Mouse (Mus musculus) right cerebral cortex, postnatal 25 days (tissue): ENCODE results near the gene Traip.

ENCODE experiments used
- DNase-seq: peaks from one replicate; pipeline ENCODE4 v3.0.0; 2022

The Traip gene

GRCm38 (mm10) chr9:107974491-107975171 lies 24.7 kb downstream of the Traip start:
- no peak for DNase-seq

GRCm38 (mm10) chr9:107975399-107976386 lies 25.8 kb downstream of the Traip start, which contains the start of gene Uba7:
TSS of gene Uba7 (plus strand) at chr9:107975505.
- DNase-seq, result no peak

GRCm38 (mm10) chr9:107978815-107979214 lies 28.9 kb downstream of the Traip start:
- no peak for DNase-seq

GRCm38 (mm10) chr9:107981684-107982605 lies 32.0 kb downstream of the Traip start:
- DNase-seq, result peak; percentile 48

- peak; percentile 42 for DNase-seq
Measured at GRCm38 (mm10) chr9:107982681-107983346, 32.9 kb downstream of the Traip start, which contains the start of gene Gm20661. TSS of gene Gm20661 (plus strand) at chr9:107983058.

- DNase-seq, result no peak
Measured at GRCm38 (mm10) chr9:107983421-107983890, 33.5 kb downstream of the Traip start.

- no peak for DNase-seq
Measured at GRCm38 (mm10) chr9:107984052-107984753, 34.3 kb downstream of the Traip start.

GRCm38 (mm10) chr9:107984754-107985055 lies 34.8 kb downstream of the Traip start:
- no peak for DNase-seq

- peak; percentile 79 for DNase-seq
Measured at GRCm38 (mm10) chr9:107985131-107986119, 35.5 kb downstream of the Traip start, which contains the start of gene Inka1. TSS of gene Inka1 (minus strand) at chr9:107985879.

- peak; percentile 67 for DNase-seq
Measured at GRCm38 (mm10) chr9:107986376-107986775, 36.4 kb downstream of the Traip start.

GRCm38 (mm10) chr9:107987950-107988349 lies 38.0 kb downstream of the Traip start:
- no peak for DNase-seq

GRCm38 (mm10) chr9:107992197-107992596 lies 42.3 kb downstream of the Traip start, which contains the start of gene Cdhr4:
TSS of gene Cdhr4 (plus strand) at chr9:107992497.
- no peak for DNase-seq

- DNase-seq, result no peak
Measured at GRCm38 (mm10) chr9:107993013-107993412, 43.1 kb downstream of the Traip start.

- DNase-seq, result no peak
Measured at GRCm38 (mm10) chr9:107994464-107994863, 44.5 kb downstream of the Traip start.

- no peak for DNase-seq
Measured at GRCm38 (mm10) chr9:107995513-107995912, 45.6 kb downstream of the Traip start.

- no peak for DNase-seq
Measured at GRCm38 (mm10) chr9:107996049-107996448, 46.1 kb downstream of the Traip start, which contains the start of gene Gm20662. TSS of gene Gm20662 (plus strand) at chr9:107996349.

GRCm38 (mm10) chr9:108001922-108002770 lies 52.2 kb downstream of the Traip start, which contains the start of gene Ip6k1:
TSS of gene Ip6k1 (plus strand) at chr9:108002501.
- peak; percentile 100 for DNase-seq

GRCm38 (mm10) chr9:108002778-108003530 lies 53.0 kb downstream of the Traip start:
- no peak for DNase-seq
